Mouse (Mus musculus): ENCODE results near the gene Pms1.

Pms1 gene

GRCm38 (mm10) chr1:53194536-53194935 lies 102.3 kb downstream of the Pms1 start:
- CTCF ChIA-PET: no interaction called here

- CTCF ChIA-PET: no interaction called here
Measured at GRCm38 (mm10) chr1:53191234-53191633, 105.6 kb downstream of the Pms1 start.

- CTCF ChIA-PET: no interaction called here
Measured at GRCm38 (mm10) chr1:53189620-53190019, 107.2 kb downstream of the Pms1 start.

- CTCF ChIA-PET: no interaction called here
Measured at GRCm38 (mm10) chr1:53187536-53187935, 109.3 kb downstream of the Pms1 start, which contains the start of gene 1700019A02Rik. 1700019A02Rik (minus strand) TSS chr1:53187636.

- CTCF ChIA-PET: no interaction called here
Measured at GRCm38 (mm10) chr1:53186301-53186700, 110.5 kb downstream of the Pms1 start.

- CTCF ChIA-PET: no interaction called here
Measured at GRCm38 (mm10) chr1:53157715-53158114, 139.1 kb downstream of the Pms1 start.

Data from spleen, embryonic (tissue).